Mouse (Mus musculus): ENCODE results near the gene Mmp17.

- TF ChIP-seq POLR2A (IDR thresholded peaks at IDR 0.05; ENCODE audit: low read depth, low read length) = no peak
- TF ChIP-seq CTCF (IDR thresholded peaks at IDR 0.05; ENCODE audit: extremely low read depth, insufficient read depth, insufficient read length, insufficient replicate concordance) = no peak
These were observed 33.2 kb upstream of the Mmp17 start for GRCm38 (mm10) chr5:129550790-129551189.
